Mouse (Mus musculus) lung, postnatal 0 days (tissue): Measurements from ENCODE around the gene Scarb2.

ENCODE experiments used
- CTCF ChIP-seq: IDR thresholded peaks from 2 replicates; pipeline ENCODE4 v1.5.1; 2016; ENCODE audit warnings: antibody characterized with exemption, mild to moderate bottlenecking
- EP300 ChIP-seq: IDR thresholded peaks from 2 replicates; pipeline ENCODE4 v1.6.1; 2016; ENCODE audit warnings: antibody characterized with exemption, mild to moderate bottlenecking, control low read depth

DNA sequence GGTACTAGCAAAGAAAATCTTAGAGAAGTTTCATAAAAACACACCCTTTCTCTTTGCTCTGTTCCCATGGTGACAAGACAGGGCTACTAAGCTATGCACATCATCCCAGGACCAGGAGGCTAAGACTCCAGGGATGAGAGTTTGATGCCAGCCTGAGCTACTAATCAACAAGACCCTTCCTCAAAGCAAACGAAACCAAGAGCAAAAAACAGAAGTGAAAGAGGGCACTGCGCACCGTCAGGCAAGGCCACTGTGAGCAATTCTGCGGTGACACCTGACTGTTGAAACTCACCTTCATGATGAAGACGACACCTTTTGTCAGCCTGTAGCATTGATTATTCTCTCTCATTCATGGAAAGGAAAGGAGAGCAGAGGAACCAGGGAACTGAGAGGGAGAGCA, 53.8 kb downstream of the Scarb2 start:
- TF ChIP-seq CTCF (no peak), EP300 (no peak)
